Mouse (Mus musculus) liver, embryonic 14.5 days (tissue): ENCODE data around the gene Dtx3.

Experiments
- CTCF ChIP-seq: IDR thresholded peaks from 2 replicates; pipeline ENCODE4 v1.5.1; 2016; ENCODE audit warnings: antibody characterized with exemption, low read depth, control low read depth
- EP300 ChIP-seq: IDR thresholded peaks from 2 replicates; pipeline ENCODE4 v1.6.1; 2016; ENCODE audit warnings: antibody characterized with exemption, low read depth

- TF ChIP-seq CTCF (no peak), EP300 (no peak)
Measured at GRCm38 (mm10) chr10:127216456-127216855, 20.9 kb upstream of the Dtx3 start.
